Mouse (Mus musculus): ENCODE measurements around the gene Olfr1344. TPM values are rescaled to one million over a fixed set of nuclear protein-coding genes. Genes with fewer than 3 reads are reported as not detected.
"Not testable (repeated sequence)": the region's sequence is repeated elsewhere in the genome, so short reads cannot be mapped to it uniquely, and the experiment has no call there.

Olfr1344 gene
- total and polyA plus RNA-seq, 3 experiments: not detected

DNA sequence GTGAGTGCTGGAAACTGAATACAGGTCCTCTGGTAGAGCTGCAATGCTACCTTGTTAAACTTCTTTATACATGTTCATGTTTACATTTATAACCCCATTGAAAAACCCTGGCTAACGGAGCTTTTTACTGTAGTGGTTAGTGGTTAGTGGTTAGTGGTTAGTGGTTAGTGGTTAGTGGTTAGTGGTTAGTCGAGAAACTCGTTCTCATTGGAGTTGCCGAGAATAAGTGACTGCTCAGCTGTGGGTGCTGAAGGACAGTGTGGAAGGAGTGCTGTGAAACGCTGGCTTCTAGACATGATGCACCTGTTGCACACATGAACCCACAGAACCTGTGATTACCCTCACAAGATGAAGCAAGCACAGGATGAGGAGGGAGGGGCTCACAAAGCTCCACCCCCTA lies 9.3 kb downstream of the Olfr1344 start:
- 72% methylated on average over 5 of the region's 5 CpGs for WGBS
- Histone ChIP-seq H3K27me3 (ENCODE audit: control insufficient read depth, insufficient read depth, low read length) (no peaks in the 10 kb centered on the region), H3K36me3 (ENCODE audit: control insufficient read depth, insufficient read depth, low read length) (no peaks in the 10 kb centered on the region), H3K4me3 (no peak overlapping the region), H3K79me2 (replicated peaks; ENCODE audit: control insufficient read depth, insufficient read depth, low read length) (no peaks in the 10 kb centered on the region), H3K4me1 (ENCODE audit: control insufficient read depth, insufficient read depth, low read length) (no peaks in the 10 kb centered on the region), H3K27ac (no peak overlapping the region), H3K9ac (ENCODE audit: low read depth, low read length) (no peak overlapping the region)
- no peak for DNase-seq
- intact Hi-C loops (cut with DNase I): no loop called here
- TF ChIP-seq POLR2A (IDR thresholded peaks at IDR 0.05; ENCODE audit: insufficient read depth, low read depth, low read length) (no peak), EP300 (IDR thresholded peaks at IDR 0.05; ENCODE audit: insufficient read depth, low read depth, low read length) (no peak), CTCF (IDR thresholded peaks at IDR 0.05) (no peak)

DNA sequence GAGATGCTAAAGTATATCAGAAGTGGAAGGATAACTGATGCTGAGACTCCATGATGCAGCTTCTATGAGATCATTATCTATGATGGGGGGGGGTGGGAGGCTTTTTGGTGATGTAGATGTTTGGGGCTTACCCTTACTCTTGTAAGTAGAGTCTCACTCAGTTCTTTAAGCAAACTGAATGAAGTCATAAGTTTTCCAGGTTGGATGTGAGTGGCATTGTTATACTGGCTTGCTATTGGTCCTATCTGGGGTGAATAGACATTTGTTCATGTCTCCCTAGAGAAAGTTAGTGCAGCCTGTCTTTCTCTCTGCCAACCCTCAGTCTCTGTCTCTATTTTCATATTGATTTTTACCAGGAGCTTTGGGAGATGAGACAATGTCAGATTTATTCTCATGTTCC lies 17.4 kb downstream of the Olfr1344 start, which contains the start of gene Olfr1336:
Gene Olfr1336, plus strand, starts transcription at position 301 of the 400 bp plus-strand sequence.
- H3K4me3 ChIP-seq: no peak within 1 kb of the TSS
- H3K36me3 ChIP-seq (ENCODE audit: control insufficient read depth, insufficient read depth, low read length): no peaks in the 10 kb centered on the region
- intact Hi-C loops (cut with DNase I): no loop called here
- no peak within 1 kb of the TSS for H3K27ac ChIP-seq
- TF ChIP-seq POLR2A (IDR thresholded peaks at IDR 0.05; ENCODE audit: insufficient read depth, low read depth, low read length) (no peak), CTCF (IDR thresholded peaks at IDR 0.05) (no peak), EP300 (IDR thresholded peaks at IDR 0.05; ENCODE audit: insufficient read depth, low read depth, low read length) (no peak)
- H3K79me2 ChIP-seq (replicated peaks; ENCODE audit: control insufficient read depth, insufficient read depth, low read length): no peaks in the 10 kb centered on the region
- no peaks in the 10 kb centered on the region for H3K4me1 ChIP-seq (ENCODE audit: control insufficient read depth, insufficient read depth, low read length)
- DNase-seq: no peak
- no peak within 1 kb of the TSS for H3K9ac ChIP-seq (ENCODE audit: low read depth, low read length)
- H3K27me3 ChIP-seq (ENCODE audit: control insufficient read depth, insufficient read depth, low read length): no peaks in the 10 kb centered on the region

DNA sequence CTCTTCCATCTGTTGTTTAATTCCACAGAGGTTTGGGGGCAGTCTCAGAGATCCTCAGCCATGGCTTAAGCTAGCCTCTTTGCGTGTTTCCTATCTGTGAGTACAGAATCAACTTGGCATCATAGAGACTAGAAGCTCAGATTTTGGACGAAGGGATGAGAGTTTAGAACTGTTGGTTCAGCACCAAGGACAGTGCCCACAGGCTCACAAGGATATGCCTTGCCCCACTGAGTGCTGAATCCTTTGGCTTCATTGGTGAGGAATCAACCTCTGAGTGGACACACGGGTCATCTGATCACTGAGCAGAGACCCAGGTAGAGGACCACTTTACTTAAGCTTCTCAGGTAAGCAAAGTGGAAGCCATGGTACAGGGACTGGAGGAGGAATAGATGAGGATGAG lies 17.9 kb downstream of the Olfr1344 start:
- Histone ChIP-seq H3K27ac (no peak overlapping the region), H3K36me3 (ENCODE audit: control insufficient read depth, insufficient read depth, low read length) (no peaks in the 10 kb centered on the region), H3K9ac (ENCODE audit: low read depth, low read length) (no peak overlapping the region), H3K4me1 (ENCODE audit: control insufficient read depth, insufficient read depth, low read length) (no peaks in the 10 kb centered on the region), H3K4me3 (no peak overlapping the region), H3K27me3 (ENCODE audit: control insufficient read depth, insufficient read depth, low read length) (no peaks in the 10 kb centered on the region), H3K79me2 (replicated peaks; ENCODE audit: control insufficient read depth, insufficient read depth, low read length) (no peaks in the 10 kb centered on the region)
- no peak for TF ChIP-seq EP300 (IDR thresholded peaks at IDR 0.05; ENCODE audit: insufficient read depth, low read depth, low read length)
- TF ChIP-seq CTCF (IDR thresholded peaks at IDR 0.05): no peak
- TF ChIP-seq POLR2A (IDR thresholded peaks at IDR 0.05; ENCODE audit: insufficient read depth, low read depth, low read length): no peak
- intact Hi-C loops (cut with DNase I): no loop called here
- 33% methylated on average over 3 of the region's 3 CpGs for WGBS
- DNase-seq: no peak

DNA sequence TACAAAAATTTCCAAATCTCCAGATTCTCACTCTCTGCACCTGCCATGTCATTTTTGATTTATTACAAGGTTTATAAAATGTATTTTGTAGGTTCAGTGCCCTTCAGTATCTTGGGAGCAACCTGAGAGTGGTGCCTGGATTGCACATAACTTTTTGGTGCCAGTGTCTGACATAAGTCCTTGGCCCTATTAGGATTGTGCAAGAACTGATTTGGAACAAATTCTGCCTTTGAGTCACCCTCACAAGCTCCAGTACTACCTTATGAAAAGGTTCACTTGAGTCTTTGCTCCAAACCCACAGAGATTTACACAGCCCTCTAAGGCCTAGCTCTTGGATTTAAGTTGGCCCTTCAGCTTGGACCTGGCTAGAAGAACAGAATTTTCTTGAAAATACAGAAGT lies 28.5 kb downstream of the Olfr1344 start, which contains the start of gene Olfr1346:
Gene Olfr1346, plus strand, starts transcription at position 151 of the 400 bp plus-strand sequence.
- no peak within 1 kb of the TSS for H3K4me3 ChIP-seq
- DNase-seq: no peak
- H3K79me2 ChIP-seq (replicated peaks; ENCODE audit: control insufficient read depth, insufficient read depth, low read length): no peaks in the 10 kb centered on the region
- intact Hi-C loops (cut with DNase I): no loop called here
- H3K27ac ChIP-seq: no peak within 1 kb of the TSS
- H3K36me3 ChIP-seq (ENCODE audit: control insufficient read depth, insufficient read depth, low read length): no peaks in the 10 kb centered on the region
- no peaks in the 10 kb centered on the region for H3K27me3 ChIP-seq (ENCODE audit: control insufficient read depth, insufficient read depth, low read length)
- no peak for TF ChIP-seq EP300 (IDR thresholded peaks at IDR 0.05; ENCODE audit: insufficient read depth, low read depth, low read length)
- no peak for TF ChIP-seq POLR2A (IDR thresholded peaks at IDR 0.05; ENCODE audit: insufficient read depth, low read depth, low read length)
- H3K4me1 ChIP-seq (ENCODE audit: control insufficient read depth, insufficient read depth, low read length): no peaks in the 10 kb centered on the region
- H3K9ac ChIP-seq (ENCODE audit: low read depth, low read length): no peak within 1 kb of the TSS

DNA sequence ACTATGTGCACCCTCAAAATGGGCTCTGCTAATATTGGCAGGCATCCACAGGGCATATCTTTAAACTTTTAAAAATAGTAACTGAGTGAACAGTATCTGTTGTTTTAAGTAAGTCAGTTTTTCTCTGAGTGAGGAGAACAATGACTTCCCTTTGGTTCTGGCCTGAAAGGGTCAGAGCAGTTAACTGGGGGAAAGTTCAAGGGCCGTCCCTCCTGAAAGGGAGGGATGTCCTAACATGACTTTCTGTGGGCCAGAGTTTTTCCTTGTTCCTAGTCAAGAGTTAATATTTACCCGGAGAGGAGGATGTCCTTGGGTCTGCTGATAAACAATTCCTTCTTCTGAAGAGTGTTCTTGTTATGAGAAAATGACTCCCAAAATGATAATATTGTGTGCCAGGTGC lies 39.1 kb downstream of the Olfr1344 start:
- H3K27ac ChIP-seq; intact Hi-C loops (cut with DNase I); DNase-seq; H3K4me3 ChIP-seq; H3K9ac ChIP-seq (ENCODE audit: low read depth, low read length); H3K79me2 ChIP-seq (replicated peaks; ENCODE audit: control insufficient read depth, insufficient read depth, low read length); H3K27me3 ChIP-seq (ENCODE audit: control insufficient read depth, insufficient read depth, low read length); H3K4me1 ChIP-seq (ENCODE audit: control insufficient read depth, insufficient read depth, low read length); H3K36me3 ChIP-seq (ENCODE audit: control insufficient read depth, insufficient read depth, low read length): not testable (repeated sequence)
- 45% methylated on average over 2 of the region's 2 CpGs for WGBS

DNA sequence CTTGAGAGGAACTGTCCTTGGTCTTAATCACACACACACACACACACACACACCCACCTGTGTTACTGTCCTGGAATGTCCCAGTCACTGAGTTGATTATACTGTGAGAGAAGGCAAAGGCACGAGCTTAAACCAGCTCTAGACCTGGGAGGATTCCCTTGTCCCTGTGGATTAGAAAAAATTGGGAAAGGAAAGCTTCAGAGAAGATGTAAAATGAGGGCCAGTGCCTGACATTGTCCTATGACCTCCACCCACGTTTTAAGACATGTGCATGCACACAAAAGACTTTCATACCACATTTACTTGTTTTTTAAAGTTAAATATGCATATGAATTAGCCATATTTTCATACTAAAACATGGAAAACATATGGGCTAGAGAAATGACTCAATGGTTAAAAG lies 48.4 kb downstream of the Olfr1344 start, which contains the start of gene Olfr5:
Gene Olfr5, minus strand, starts transcription at position 101 of the 400 bp plus-strand sequence.
- Histone ChIP-seq H3K27me3 (ENCODE audit: control insufficient read depth, insufficient read depth, low read length) (no peaks in the 10 kb centered on the region), H3K9ac (ENCODE audit: low read depth, low read length) (no peak within 1 kb of the TSS), H3K36me3 (ENCODE audit: control insufficient read depth, insufficient read depth, low read length) (no peaks in the 10 kb centered on the region), H3K27ac (no peak within 1 kb of the TSS), H3K4me1 (ENCODE audit: control insufficient read depth, insufficient read depth, low read length) (no peaks in the 10 kb centered on the region), H3K4me3 (no peak within 1 kb of the TSS), H3K79me2 (replicated peaks; ENCODE audit: control insufficient read depth, insufficient read depth, low read length) (no peaks in the 10 kb centered on the region)
- no peak for DNase-seq
- intact Hi-C loops (cut with DNase I): no loop called here
- 10% methylated on average over 2 of the region's 2 CpGs for WGBS
- TF ChIP-seq CTCF (IDR thresholded peaks at IDR 0.05) (no peak), EP300 (IDR thresholded peaks at IDR 0.05; ENCODE audit: insufficient read depth, low read depth, low read length) (no peak), POLR2A (IDR thresholded peaks at IDR 0.05; ENCODE audit: insufficient read depth, low read depth, low read length) (no peak)

Other genes starting within 250 kb of the Olfr1344 start
- not detected for gene Galp, start 241.6 kb upstream of the Olfr1344 start, total RNA-seq (2021)
- gene Galp, start 241.6 kb upstream of the Olfr1344 start, polyA plus RNA-seq (2012; rRNA removed): not detected in 2 replicates
- not detected for gene Zscan5b, start 216.4 kb upstream of the Olfr1344 start, total RNA-seq (2021)
- gene Zscan5b, start 216.4 kb upstream of the Olfr1344 start, polyA plus RNA-seq (2012; rRNA removed): not detected in 2 replicates
- not detected for gene Epp13, start 186.0 kb upstream of the Olfr1344 start, total RNA-seq (2021)
- gene Epp13, start 186.0 kb upstream of the Olfr1344 start, polyA plus RNA-seq (2012; rRNA removed): not detected in 2 replicates
- gene Zfp667, start 152.1 kb upstream of the Olfr1344 start, total RNA-seq (2021): 1 to 10 TPM; 3.6 to 4.6 TPM
- gene Zfp667, start 152.1 kb upstream of the Olfr1344 start, polyA plus RNA-seq (2012; rRNA removed): 0.96 and 2.3 TPM in 2 replicates
- 1 to 10 TPM; 1.4 to 3.2 TPM for gene Zfp583, start 107.4 kb upstream of the Olfr1344 start, total RNA-seq (2021)
- 1.2 and 1.7 TPM in 2 replicates for gene Zfp583, start 107.4 kb upstream of the Olfr1344 start, polyA plus RNA-seq (2012; rRNA removed)
- under 1 TPM; 0.20 to 0.52 TPM for gene Gm3854, start 94.9 kb upstream of the Olfr1344 start, total RNA-seq (2021)
- gene Gm3854, start 94.9 kb upstream of the Olfr1344 start, polyA plus RNA-seq (2012; rRNA removed): 0.08 and 0.12 TPM in 2 replicates
- 1 to 10 TPM; 1.6 to 3.4 TPM for gene Zfp78, start 75.4 kb upstream of the Olfr1344 start, total RNA-seq (2021)
- gene Zfp78, start 75.4 kb upstream of the Olfr1344 start, polyA plus RNA-seq (2012; rRNA removed): 0.49 and 1.5 TPM in 2 replicates
- gene Zfp28, start 55.4 kb upstream of the Olfr1344 start, total RNA-seq (2021): 1 to 10 TPM; 1.8 to 2.8 TPM
- 2.6 and 4.1 TPM in 2 replicates for gene Zfp28, start 55.4 kb upstream of the Olfr1344 start, polyA plus RNA-seq (2012; rRNA removed)
- not detected for gene Smim17, start 40.0 kb upstream of the Olfr1344 start, total RNA-seq (2021)
- gene Smim17, start 40.0 kb upstream of the Olfr1344 start, polyA plus RNA-seq (2012; rRNA removed): not detected in 2 replicates
- gene Gm20715, start 28.4 kb upstream of the Olfr1344 start, total RNA-seq (2021): not detected
- gene Gm20715, start 28.4 kb upstream of the Olfr1344 start, polyA plus RNA-seq (2012; rRNA removed): not detected in 2 replicates
- not detected for gene Olfr1336, start 17.5 kb downstream of the Olfr1344 start, total RNA-seq (2021)
- not detected in 2 replicates for gene Olfr1336, start 17.5 kb downstream of the Olfr1344 start, polyA plus RNA-seq (2012; rRNA removed)
- gene Olfr1346, start 28.4 kb downstream of the Olfr1344 start, total RNA-seq (2021): not detected
- gene Olfr1346, start 28.4 kb downstream of the Olfr1344 start, polyA plus RNA-seq (2012; rRNA removed): not detected in 2 replicates
- not detected for gene Olfr5, start 48.3 kb downstream of the Olfr1344 start, total RNA-seq (2021)
- not detected in 2 replicates for gene Olfr5, start 48.3 kb downstream of the Olfr1344 start, polyA plus RNA-seq (2012; rRNA removed)
- not detected for gene Olfr1347, start 61.1 kb downstream of the Olfr1344 start, total RNA-seq (2021)
- not detected in 2 replicates for gene Olfr1347, start 61.1 kb downstream of the Olfr1344 start, polyA plus RNA-seq (2012; rRNA removed)
- not detected for gene Olfr1348, start 70.1 kb downstream of the Olfr1344 start, total RNA-seq (2021)
- not detected in 2 replicates for gene Olfr1348, start 70.1 kb downstream of the Olfr1344 start, polyA plus RNA-seq (2012; rRNA removed)
- not detected for gene Olfr1349, start 84.3 kb downstream of the Olfr1344 start, total RNA-seq (2021)
- not detected in 2 replicates for gene Olfr1349, start 84.3 kb downstream of the Olfr1344 start, polyA plus RNA-seq (2012; rRNA removed)
- not detected for gene Olfr1350, start 126.2 kb downstream of the Olfr1344 start, total RNA-seq (2021)
- gene Olfr1350, start 126.2 kb downstream of the Olfr1344 start, polyA plus RNA-seq (2012; rRNA removed): not detected in 2 replicates